Mouse (Mus musculus) CH12.LX (cell line): ENCODE results near the gene Dusp16. TPM values are rescaled to one million over a fixed set of nuclear protein-coding genes. Genes with fewer than 3 reads are reported as not detected.

Source experiments
- DNase-seq: peaks from one replicate; pipeline ENCODE4 v3.0.0-alpha.2; 2013; ENCODE audit errors: extremely low read depth
- H3K27ac ChIP-seq: 2 replicates; pipeline ENCODE4 v1.5.1; 2012; ENCODE audit warnings: low read depth, mild to moderate bottlenecking, control low read depth, moderate library complexity; ENCODE audit not compliant: insufficient read depth
- H3K27me3 ChIP-seq: replicated peaks from 2 replicates; pipeline ENCODE3; 2012; ENCODE audit warnings: inconsistent platforms
- H3K36me3 ChIP-seq, 2 experiments: replicated peaks in 1 of 2; 2 replicates each; pipeline versions ENCODE3 to v1.6.1; 2012; ENCODE audit warnings: inconsistent platforms in 1 of 2, low read length in 1 of 2, mild to moderate bottlenecking in 1 of 2, mixed read lengths in 1 of 2, moderate library complexity in 1 of 2; ENCODE audit not compliant: control insufficient read depth in 1 of 2, insufficient read depth in 1 of 2
- H3K4me1 ChIP-seq, 2 experiments: 2 replicates each; pipeline ENCODE4 v1.6.1; 2012; ENCODE audit warnings: inconsistent platforms in 1 of 2, moderate library complexity in 1 of 2; ENCODE audit not compliant: insufficient read depth in 2 of 2, control insufficient read depth in 1 of 2
- H3K4me2 ChIP-seq: 2 replicates; pipeline ENCODE4 v1.6.1; 2012; ENCODE audit warnings: low read depth, mild to moderate bottlenecking, control low read depth; ENCODE audit not compliant: poor library complexity, insufficient read depth, severe bottlenecking
- H3K4me3 ChIP-seq, 3 experiments: fragments of 150-350 bp in 1 of 3; sonication (generic) in 1 of 3; replicated peaks in 1 of 3; 2 replicates each; pipeline versions ENCODE3 to v1.5.1; 2011 to 2012; ENCODE audit warnings: low read depth in 2 of 3, low read length in 2 of 3, mild to moderate bottlenecking in 2 of 3, moderate library complexity in 2 of 3, control low read depth in 1 of 3, improper control_type of control experiment in 1 of 3, inconsistent platforms in 1 of 3, mixed read lengths in 1 of 3; ENCODE audit not compliant: poor library complexity in 1 of 3
- H3K79me2 ChIP-seq: replicated peaks from 2 replicates; pipeline ENCODE4 v1.6.1; 2012; ENCODE audit warnings: mild to moderate bottlenecking, moderate library complexity; ENCODE audit not compliant: control insufficient read depth, poor library complexity, insufficient read depth, severe bottlenecking; ENCODE audit errors: extremely low read depth
- H3K9ac ChIP-seq: 2 replicates; pipeline ENCODE4 v1.6.1; 2012; ENCODE audit warnings: low read depth, mild to moderate bottlenecking, control low read depth, moderate library complexity; ENCODE audit not compliant: insufficient read depth
- H3K9me3 ChIP-seq: replicated peaks from 2 replicates; pipeline ENCODE3; 2012; ENCODE audit warnings: low read length, inconsistent platforms, mixed read lengths
- CHD2 ChIP-seq: IDR thresholded peaks from 2 replicates; pipeline ENCODE4 v1.6.1; 2011; ENCODE audit warnings: low read length, improper control_type of control experiment
- CTCF ChIP-seq, 2 experiments: IDR thresholded peaks in 1 of 2; conservative IDR thresholded peaks in 1 of 2; 2 replicates each; pipeline ENCODE4 v1.5.1; 2011 to 2012; ENCODE audit warnings: low read depth in 2 of 2, low read length in 2 of 2, improper control_type of control experiment in 1 of 2, inconsistent platforms in 1 of 2, mild to moderate bottlenecking in 1 of 2, moderate library complexity in 1 of 2
- E2F4 ChIP-seq: IDR thresholded peaks from 2 replicates; pipeline ENCODE4 v1.6.1; 2011; ENCODE audit warnings: low read depth, low read length, improper control_type of control experiment; ENCODE audit not compliant: insufficient replicate concordance
- ELF1 ChIP-seq: IDR thresholded peaks from 2 replicates; pipeline ENCODE4 v1.6.1; 2014; ENCODE audit warnings: low read depth, mild to moderate bottlenecking, inconsistent platforms, low read length, improper control_type of control experiment
- GABPA ChIP-seq: IDR thresholded peaks from 2 replicates; pipeline ENCODE4 v1.6.1; 2012; ENCODE audit warnings: low read depth, low read length, improper control_type of control experiment, inconsistent platforms; ENCODE audit not compliant: insufficient replicate concordance
- HCFC1 ChIP-seq: IDR thresholded peaks from 2 replicates; pipeline ENCODE4 v1.6.1; 2012; ENCODE audit warnings: low read depth, mild to moderate bottlenecking, inconsistent platforms, low read length, improper control_type of control experiment
- IRF4 ChIP-seq: IDR thresholded peaks from 2 replicates; pipeline ENCODE4 v1.6.1; 2014; ENCODE audit warnings: low read depth, mild to moderate bottlenecking, inconsistent platforms, low read length, improper control_type of control experiment
- JUN ChIP-seq: IDR thresholded peaks from 2 replicates; pipeline ENCODE4 v1.6.1; 2011; ENCODE audit warnings: low read depth, mild to moderate bottlenecking, low read length, improper control_type of control experiment, moderate library complexity; ENCODE audit not compliant: insufficient read depth
- MAFK ChIP-seq: IDR thresholded peaks from 2 replicates; pipeline ENCODE4 v1.6.1; 2011; ENCODE audit warnings: low read length, improper control_type of control experiment; ENCODE audit not compliant: insufficient replicate concordance
- MAZ ChIP-seq: IDR thresholded peaks from 2 replicates; pipeline ENCODE4 v1.6.1; 2012; ENCODE audit warnings: low read depth, mild to moderate bottlenecking, inconsistent platforms, low read length, improper control_type of control experiment, moderate library complexity
- MEF2A ChIP-seq: IDR thresholded peaks from 2 replicates; pipeline ENCODE4 v1.6.1; 2014; ENCODE audit warnings: low read depth, mild to moderate bottlenecking, inconsistent platforms, low read length, improper control_type of control experiment, borderline replicate concordance
- MXI1 ChIP-seq: IDR thresholded peaks from 2 replicates; pipeline ENCODE4 v1.6.1; 2011; ENCODE audit warnings: mild to moderate bottlenecking, low read depth, low read length, improper control_type of control experiment
- MYC ChIP-seq: IDR thresholded peaks from 2 replicates; pipeline ENCODE4 v1.6.1; 2011; ENCODE audit warnings: low read depth, mild to moderate bottlenecking, improper control_type of control experiment, low read length
- NELFE ChIP-seq: IDR thresholded peaks from 2 replicates; pipeline ENCODE4 v1.6.1; 2011; ENCODE audit warnings: low read depth, low read length, improper control_type of control experiment
- PAX5 ChIP-seq: IDR thresholded peaks from 2 replicates; pipeline ENCODE4 v1.6.1; 2012; ENCODE audit warnings: low read length, inconsistent platforms, mixed read lengths
- POLR2A ChIP-seq: IDR thresholded peaks from 2 replicates; pipeline ENCODE4 v1.6.1; 2011; ENCODE audit warnings: low read depth, mild to moderate bottlenecking, improper control_type of control experiment, low read length
- POLR2AphosphoS2 ChIP-seq: IDR thresholded peaks from 2 replicates; pipeline ENCODE4 v1.6.1; 2011; ENCODE audit warnings: low read depth, low read length, improper control_type of control experiment
- RCOR1 ChIP-seq: conservative IDR thresholded peaks from 2 replicates; pipeline ENCODE4 v1.6.1; 2012; ENCODE audit warnings: low read depth, mild to moderate bottlenecking, inconsistent platforms, low read length, improper control_type of control experiment
- SMC3 ChIP-seq: IDR thresholded peaks from 2 replicates; pipeline ENCODE4 v1.6.1; 2011; ENCODE audit warnings: low read depth, low read length, improper control_type of control experiment
- TBP ChIP-seq: conservative IDR thresholded peaks from 2 replicates; pipeline ENCODE4 v1.6.1; 2011; ENCODE audit warnings: low read depth, low read length, improper control_type of control experiment
- UBTF ChIP-seq: IDR thresholded peaks from 2 replicates; pipeline ENCODE4 v1.6.1; 2012; ENCODE audit warnings: low read depth, mild to moderate bottlenecking, inconsistent platforms, low read length, improper control_type of control experiment, moderate library complexity
- USF1 ChIP-seq: IDR thresholded peaks from 2 replicates; pipeline ENCODE4 v1.6.1; 2014; ENCODE audit warnings: low read depth, mild to moderate bottlenecking, inconsistent platforms, low read length, improper control_type of control experiment
- USF2 ChIP-seq: conservative IDR thresholded peaks from 2 replicates; pipeline ENCODE4 v1.6.1; 2011; ENCODE audit warnings: low read depth, low read length, improper control_type of control experiment
- ZKSCAN1 ChIP-seq: IDR thresholded peaks from 2 replicates; pipeline ENCODE4 v1.6.1; 2012; ENCODE audit warnings: low read depth, inconsistent platforms, low read length, improper control_type of control experiment, borderline replicate concordance
- ZMIZ1 ChIP-seq: IDR thresholded peaks from 2 replicates; pipeline ENCODE4 v1.6.1; 2012; ENCODE audit warnings: low read depth, mild to moderate bottlenecking, inconsistent platforms, low read length, improper control_type of control experiment
- dilution Hi-C: fragments of 300-500 bp; cut with MboI; formaldehyde crosslinking; loops from 2 replicates; pipeline ENCODE4 v1.14.3; 2020; ENCODE audit warnings: low sequenced_read_pairs; ENCODE audit not compliant: extremely low pct_unique_long_range_greater_than_20kb, extremely low pct_ligation_motif_present
- in situ Hi-C: fragments of 300-500 bp; cut with MboI; formaldehyde crosslinking; loops from 3 replicates; pipeline ENCODE4 v1.14.3; 2019; ENCODE audit warnings: low sequenced_read_pairs, low pct_ligation_motif_present, low pct_unique_long_range_greater_than_20kb, mixed read lengths
- polyA plus RNA-seq: library from polyadenylated mRNA; unstranded; fragments of >175 nt; gene quantifications from 2 replicates; pipeline ENCODE4 v1.2.1, GENCODE M21; 2012; ENCODE audit warnings: low read depth; ENCODE audit not compliant: insufficient read length
- total RNA-seq, 2 experiments: library from RNA; depleted of rRNA; stranded (reverse); fragments of 300-350 nt in 1 of 2; fragments of >200 nt in 1 of 2; gene quantifications; 2 replicates each; pipeline ENCODE4 v1.2.3; 2012 to 2014

The Dusp16 gene
- total and polyA plus RNA-seq, 3 experiments: 3.7 to 13.1 (median 10.6) TPM

- Histone ChIP-seq H3K36me3 (no peaks in the 10 kb centered on the region), H3K27ac (no peak overlapping the region), H3K4me3 (no peak overlapping the region), H3K9me3 (no peaks in the 10 kb centered on the region), H3K79me2 (no peaks in the 10 kb centered on the region), H3K27me3 (no peaks in the 10 kb centered on the region), H3K4me1 (peaks cover 10 to 14% of the 10 kb centered on the region in 2 experiments), H3K9ac (no peak overlapping the region), H3K4me2 (no peak overlapping the region)
- TF ChIP-seq HCFC1 (no peak), MYC (no peak), NELFE (no peak), MAZ (no peak), MEF2A (no peak), GABPA (no peak), MAFK (no peak), ELF1 (no peak), CTCF (conservative IDR thresholded peaks at IDR 0.05 in 1 of 2, IDR thresholded peaks at IDR 0.05 in 1 of 2; ENCODE audit: low read depth in 2 of 2, low read length in 2 of 2) (no peak), IRF4 (no peak), PAX5 (no peak)
- in situ Hi-C loops: no loop called here
- dilution Hi-C loops: no loop called here
- no peak for DNase-seq
These were observed 27.3 kb upstream of the Dusp16 start for GRCm38 (mm10) chr6:134819741-134820140.

DNA sequence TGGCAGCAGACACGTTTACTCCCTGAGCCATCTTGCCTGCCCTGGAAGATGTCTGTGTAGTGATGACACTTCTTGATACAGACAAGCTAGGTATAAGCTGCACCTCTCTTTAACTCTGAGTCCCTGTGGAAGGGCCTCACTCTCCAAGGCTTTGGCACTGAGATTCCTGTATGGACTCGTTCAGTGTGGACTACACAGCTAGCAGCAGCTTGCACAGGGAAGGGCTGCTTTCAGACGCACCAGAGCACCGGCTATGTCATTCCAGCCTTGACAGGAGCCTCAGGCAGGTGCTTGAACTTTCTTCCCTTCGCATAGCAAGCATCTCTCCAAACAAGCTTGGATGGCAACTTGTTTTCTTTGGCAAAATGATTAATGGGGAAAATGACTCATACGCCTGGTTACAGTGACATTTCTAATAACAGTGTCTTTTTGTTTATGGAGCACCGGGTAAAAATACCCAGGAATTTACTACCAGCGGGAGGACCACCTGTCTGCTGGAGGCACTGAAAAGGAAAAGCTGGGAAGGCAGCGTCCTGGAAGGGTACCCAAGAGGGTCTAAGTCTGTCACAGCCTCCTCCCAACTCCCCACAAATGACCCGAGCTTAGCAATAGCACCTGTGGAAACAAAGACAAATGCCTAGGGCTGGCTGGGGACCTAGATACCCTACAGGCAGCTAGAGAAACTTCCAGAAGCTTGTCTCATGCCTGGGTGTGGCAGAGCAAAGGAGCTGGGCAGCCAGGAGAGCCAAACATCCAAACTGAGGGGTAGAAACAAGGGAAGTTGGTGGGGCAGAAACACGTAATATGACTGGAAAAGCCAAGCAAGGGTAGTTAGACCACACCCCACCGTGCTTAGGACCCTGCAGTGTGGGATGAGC is 24.9 kb upstream of the Dusp16 start:
- no peak overlapping the region for H3K4me3 ChIP-seq
- no peaks in the 10 kb centered on the region for H3K27me3 ChIP-seq
- no peak overlapping the region for H3K27ac ChIP-seq
- no peaks in the 10 kb centered on the region for H3K79me2 ChIP-seq
- no peak overlapping the region for H3K9ac ChIP-seq
- in situ Hi-C loops (no loop called here), dilution Hi-C loops (no loop called here)
- TF ChIP-seq ZMIZ1 (no peak), E2F4 (no peak), USF1 (no peak), MYC (no peak), MXI1 (no peak), CHD2 (no peak), POLR2A (no peak), USF2 (no peak), POLR2AphosphoS2 (no peak), UBTF (no peak), RCOR1 (no peak), CTCF (conservative IDR thresholded peaks at IDR 0.05 in 1 of 2, IDR thresholded peaks at IDR 0.05 in 1 of 2; ENCODE audit: low read depth in 2 of 2, low read length in 2 of 2) (no peak), ZKSCAN1 (no peak), TBP (no peak), GABPA (no peak), JUN (no peak), PAX5 (no peak), SMC3 (no peak)
- no peak for DNase-seq
- no peaks in the 10 kb centered on the region for H3K36me3 ChIP-seq
- H3K4me2 ChIP-seq: no peak overlapping the region
- no peaks in the 10 kb centered on the region for H3K9me3 ChIP-seq
- H3K4me1 ChIP-seq: peaks cover 3 to 6% of the 10 kb centered on the region in 2 experiments; a peak in 2 of 4 replicates
